Mouse (Mus musculus) gastrocnemius, postnatal 10 days (tissue): Measurements from ENCODE around the gene 5430419D17Rik. TPM values are rescaled to one million over a fixed set of nuclear protein-coding genes. Genes with fewer than 3 reads are reported as not detected.

Experiments
- DNase-seq: peaks from one replicate; pipeline ENCODE4 v3.0.0; 2021; ENCODE audit warnings: mixed read lengths
- total RNA-seq, 2 experiments: library from RNA; stranded (reverse); gene quantifications; 2 replicates each; pipeline ENCODE4 v1.2.3; 2021

5430419D17Rik gene
- total RNA-seq, 2 experiments from 2014 or later, result not detected

DNA sequence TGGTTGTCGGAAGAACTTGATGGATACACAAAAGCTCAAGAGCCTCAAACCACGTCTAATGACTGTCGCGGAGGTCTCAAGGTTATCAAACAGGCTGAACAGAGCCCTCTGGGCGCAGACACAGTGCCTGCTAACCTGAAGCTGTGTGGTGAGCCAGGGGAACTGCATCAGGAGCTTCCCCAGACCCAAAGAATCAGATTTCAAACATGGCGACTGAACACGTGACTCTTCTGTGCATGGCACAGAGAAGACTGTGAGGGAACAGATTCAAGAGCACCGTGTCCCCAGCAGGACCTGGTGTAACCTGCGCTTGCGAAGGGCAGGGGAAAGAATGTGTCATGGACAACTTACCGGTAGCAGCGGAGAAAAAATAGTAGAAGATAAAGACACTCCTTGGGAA lies 143.4 kb downstream of the 5430419D17Rik start:
- DNase-seq, result no peak

DNA sequence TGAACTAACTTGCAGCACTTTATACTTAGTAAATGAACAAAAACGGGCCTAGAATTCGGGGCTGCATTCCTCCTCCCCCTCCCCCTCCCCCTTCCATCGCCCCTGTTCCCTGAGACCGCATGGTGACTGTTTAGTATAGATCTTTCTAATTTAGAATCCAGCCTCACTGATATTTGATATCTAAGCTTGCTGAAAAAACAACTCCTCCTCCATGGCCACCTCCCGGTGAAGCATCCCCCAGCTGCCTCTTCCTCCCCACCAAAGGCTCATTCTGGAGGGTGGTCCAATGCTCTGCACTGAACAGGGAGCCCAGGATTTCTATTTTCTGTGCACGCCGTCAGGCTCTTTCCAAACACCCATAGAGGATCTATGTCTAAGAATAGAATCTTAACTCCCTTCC lies 144.1 kb downstream of the 5430419D17Rik start:
- DNase-seq, result no peak

DNA sequence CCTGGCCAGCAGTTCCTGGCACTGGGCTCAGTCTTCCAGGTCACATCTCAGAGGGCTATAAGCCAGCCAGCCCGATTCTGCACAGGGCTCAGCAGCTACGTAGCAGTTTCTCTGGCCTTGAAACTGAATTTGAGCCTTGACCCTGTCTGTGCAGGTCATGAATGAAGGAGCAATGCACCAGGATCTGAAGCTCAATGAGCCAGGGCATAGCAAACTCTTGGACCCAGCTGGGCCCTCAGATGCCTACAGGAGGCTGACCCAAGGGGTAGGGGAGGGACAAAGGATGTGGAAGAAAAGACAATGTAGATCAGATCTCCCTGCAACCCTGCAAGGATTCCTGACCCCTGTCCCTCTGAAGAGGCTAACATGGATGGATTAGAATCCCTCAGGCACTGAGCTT lies 148.0 kb downstream of the 5430419D17Rik start, which contains the start of gene Cuzd1:
Gene Cuzd1 (minus strand): TSS at position 101 of the 400 bp plus-strand sequence.
- DNase-seq, result no peak

DNA sequence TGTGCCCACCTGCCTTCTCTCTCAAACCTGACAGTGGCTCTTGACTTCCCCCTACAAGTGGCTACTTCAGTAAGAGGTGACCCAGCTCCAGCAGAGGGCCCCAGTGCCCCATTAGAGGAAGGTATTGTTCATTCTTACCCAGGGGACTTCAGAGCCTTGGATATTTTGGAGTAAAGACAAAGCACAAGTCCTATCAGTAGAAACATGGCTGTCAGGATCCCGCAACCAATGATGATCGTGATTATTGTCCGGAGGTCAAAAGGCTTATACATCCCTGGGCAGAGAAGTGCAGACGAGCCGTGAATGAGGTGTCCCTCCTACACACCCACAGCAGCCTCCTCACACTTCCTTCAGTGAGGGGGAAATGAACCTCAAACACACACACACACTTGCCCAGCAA lies 152.9 kb downstream of the 5430419D17Rik start:
- no peak for DNase-seq

DNA sequence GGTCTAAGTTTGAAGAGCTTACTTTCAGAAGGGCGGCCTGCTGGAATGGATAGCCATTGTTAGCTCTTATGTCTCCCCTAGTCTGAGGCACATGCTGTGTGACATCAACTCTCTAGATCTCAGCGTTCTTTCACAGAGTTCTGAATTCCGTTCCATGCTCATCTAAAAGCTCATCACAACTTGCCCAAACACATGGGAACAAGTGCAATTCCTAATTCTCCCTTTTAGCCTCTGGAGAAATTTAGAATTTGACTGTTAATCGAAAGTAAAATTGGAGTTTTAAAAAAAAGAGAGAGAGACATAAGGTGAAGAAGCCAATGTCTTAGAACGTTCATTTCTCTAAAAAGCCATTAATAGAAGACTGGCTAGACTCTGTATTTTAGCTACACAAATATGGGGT lies 155.2 kb downstream of the 5430419D17Rik start, which contains the start of gene Fam24b:
Gene Fam24b (minus strand): TSS at position 101 of the 400 bp plus-strand sequence.
- no peak for DNase-seq

DNA sequence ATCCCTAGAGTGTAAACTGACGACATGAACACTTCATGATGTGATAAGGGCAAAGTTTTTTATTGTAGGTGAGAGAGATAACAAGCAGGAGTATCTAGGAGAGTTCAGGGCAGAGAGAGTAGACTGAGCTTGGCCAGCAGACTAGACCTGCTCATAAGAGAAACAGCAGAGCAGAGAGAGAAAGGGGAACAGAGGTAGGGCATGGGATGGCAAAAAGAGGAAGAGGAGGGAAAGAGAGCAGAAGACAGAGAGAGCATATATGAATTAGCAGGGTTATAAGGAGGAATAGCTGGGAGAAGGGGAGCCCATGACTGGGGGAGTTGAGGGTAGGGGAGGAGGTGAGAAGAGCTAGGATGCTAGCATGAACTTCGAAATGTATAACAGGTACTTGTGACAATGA lies 157.5 kb downstream of the 5430419D17Rik start:
- no peak for DNase-seq

DNA sequence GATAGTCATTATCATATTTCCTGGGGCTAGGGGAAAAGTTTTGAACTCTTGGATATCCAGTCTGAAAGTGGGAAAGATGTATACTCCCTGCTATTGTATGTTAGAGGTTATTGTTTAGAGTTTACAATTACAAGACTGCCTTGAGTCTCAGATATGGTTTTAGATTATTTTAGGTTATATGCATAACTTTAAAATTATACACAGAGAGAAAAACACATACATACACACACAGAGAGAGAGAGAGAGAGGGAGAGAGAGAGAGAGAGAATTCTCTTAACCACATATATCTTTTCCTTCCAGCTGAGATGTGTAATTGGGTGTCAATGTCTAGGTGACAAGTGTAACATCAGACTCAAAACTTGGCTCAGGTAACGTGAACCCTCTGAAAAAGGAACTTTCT lies 159.4 kb downstream of the 5430419D17Rik start, which contains the start of gene Fam24a:
Gene Fam24a (plus strand): TSS at position 301 of the 400 bp plus-strand sequence.
- no peak for DNase-seq

DNA sequence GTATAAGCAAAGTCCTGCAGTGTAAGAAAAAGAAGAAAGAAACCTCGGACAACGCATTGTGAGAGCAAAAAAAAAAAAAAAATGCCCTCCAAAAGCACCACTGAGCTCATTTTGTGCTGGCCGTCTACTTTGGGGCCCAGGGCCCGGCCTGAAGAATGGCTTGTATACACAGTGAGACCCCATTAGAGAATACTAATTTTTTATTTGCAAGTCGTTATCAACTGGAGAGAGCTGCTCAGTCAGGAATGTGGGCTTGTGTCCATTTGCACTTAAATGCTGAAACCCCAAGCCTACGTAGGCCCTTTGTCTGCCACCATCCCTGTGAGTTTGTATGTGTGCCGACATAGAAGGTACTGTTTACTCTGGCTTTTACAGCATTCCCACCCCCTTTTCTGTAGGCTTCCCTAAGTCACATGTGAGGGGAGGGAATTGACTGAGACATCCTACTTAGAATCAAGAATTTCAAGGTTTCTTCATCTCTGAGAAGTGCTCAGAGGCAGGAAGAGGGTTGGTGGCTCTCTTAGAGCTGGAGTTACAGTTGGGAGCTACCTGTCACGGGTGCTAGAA lies 163.4 kb downstream of the 5430419D17Rik start:
- DNase-seq, result no peak

DNA sequence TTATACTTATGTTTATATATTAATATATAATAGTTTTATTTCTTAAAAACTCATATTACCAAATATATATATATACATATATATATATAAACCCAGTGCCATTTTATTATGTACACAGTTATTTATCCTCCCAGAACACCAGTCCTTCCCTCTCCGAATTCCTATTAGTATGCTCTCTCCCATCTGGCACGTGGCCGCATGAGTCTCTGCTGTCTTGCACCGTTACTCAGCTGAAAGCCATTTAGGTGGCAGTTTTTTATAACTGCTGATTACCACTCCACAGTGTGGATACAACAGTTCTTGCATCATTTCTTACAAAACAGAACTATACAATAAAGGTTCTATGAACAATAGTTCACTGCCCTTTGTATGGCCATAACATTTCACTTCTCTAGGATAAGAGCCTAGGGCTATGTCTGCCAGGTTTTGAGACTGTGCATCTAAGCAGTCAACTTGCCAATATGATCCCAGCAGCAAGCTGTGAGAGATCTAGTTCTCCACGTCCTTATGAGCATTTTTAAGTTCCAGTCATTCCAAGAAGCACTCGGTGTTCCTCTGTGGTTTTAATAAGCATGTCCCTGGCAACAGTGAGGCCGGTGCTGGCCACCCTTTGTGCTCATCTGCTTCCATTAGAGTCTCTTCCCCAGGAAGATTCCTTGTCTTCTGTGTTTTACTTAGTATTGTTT lies 171.8 kb downstream of the 5430419D17Rik start:
- DNase-seq, result no peak

Other genes starting within 250 kb of the 5430419D17Rik start
- 100 to 1,000 TPM in 1 of 2 experiments, 10 to 100 TPM in 1; 93.5 to 103 TPM for gene Htra1, start 238.3 kb upstream of the 5430419D17Rik start, total RNA-seq
- not detected for gene Dmbt1, start 142.3 kb upstream of the 5430419D17Rik start, total RNA-seq
- not detected for gene 4933402N03Rik, start 28.1 kb upstream of the 5430419D17Rik start, total RNA-seq
- gene Cuzd1, start 147.9 kb downstream of the 5430419D17Rik start, total RNA-seq, result not detected
- gene Fam24b, start 155.1 kb downstream of the 5430419D17Rik start, total RNA-seq, result not detected
- not detected for gene Fam24a, start 159.5 kb downstream of the 5430419D17Rik start, total RNA-seq
- gene 2310057M21Rik, start 188.4 kb downstream of the 5430419D17Rik start, total RNA-seq, result 10 to 100 TPM; 14.2 to 15.0 TPM
- 10 to 100 TPM; 30.1 to 36.2 TPM for gene Pstk, start 196.7 kb downstream of the 5430419D17Rik start, total RNA-seq
- gene Ikzf5, start 236.1 kb downstream of the 5430419D17Rik start, total RNA-seq, result 10 to 100 TPM; 23.1 to 23.5 TPM
- 10 to 100 TPM; 72.8 to 75.2 TPM for gene Acadsb, start 236.2 kb downstream of the 5430419D17Rik start, total RNA-seq